Mouse (Mus musculus): Measurements from ENCODE around the gene Eif1ax.

DNA sequence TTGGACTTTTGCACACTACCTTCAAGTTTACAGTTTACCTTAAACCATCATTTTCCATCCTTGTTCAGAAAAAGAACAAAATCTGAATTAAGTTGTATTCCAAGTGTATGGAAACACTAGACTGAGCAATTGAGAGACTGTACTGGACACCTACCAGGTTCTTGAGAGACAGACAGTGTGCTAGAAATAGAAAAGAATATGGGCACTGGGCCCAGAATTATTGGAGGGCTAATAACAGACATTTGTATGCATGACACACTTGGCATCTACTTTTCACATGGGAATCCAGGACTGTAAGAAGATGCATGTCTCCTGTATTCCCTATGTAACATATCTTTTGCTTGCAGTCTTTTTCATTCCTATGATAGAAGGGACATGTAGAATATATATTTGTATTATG is 17.0 kb downstream of the Eif1ax start:
- TF ChIP-seq CTCF (IDR thresholded peaks at IDR 0.05; ENCODE audit: low read depth) = no peak
- no peak for TF ChIP-seq EP300 (IDR thresholded peaks at IDR 0.05; ENCODE audit: low read depth)
